Mouse (Mus musculus) MEL (cell line): ENCODE results near the gene Ormdl1. TPM values are rescaled to one million over a fixed set of nuclear protein-coding genes. Genes with fewer than 3 reads are reported as not detected.
"Not testable (repeated sequence)": the region's sequence is repeated elsewhere in the genome, so short reads cannot be mapped to it uniquely, and the experiment has no call there.

Experiments
- DNase-seq: peaks from one replicate; pipeline ENCODE4 v3.0.0; 2011; ENCODE audit warnings: low read depth, low spot score
- H3K27ac ChIP-seq: 2 replicates; pipeline ENCODE4 v1.5.1; 2012; ENCODE audit warnings: low read depth, mild to moderate bottlenecking, control low read depth, low read length, moderate library complexity; ENCODE audit not compliant: control insufficient read depth
- H3K27me3 ChIP-seq, 2 experiments: fragments of 150-350 bp in 1 of 2; sonication (generic) in 1 of 2; 2 replicates each; pipeline ENCODE4 v1.6.1; 2012; ENCODE audit warnings: low read length in 2 of 2, mild to moderate bottlenecking in 2 of 2, improper control_type of control experiment in 1 of 2, moderate library complexity in 1 of 2; ENCODE audit not compliant: insufficient read depth in 2 of 2, control insufficient read depth in 1 of 2
- H3K36me3 ChIP-seq, 2 experiments: 2 replicates each; pipeline ENCODE4 v1.6.1; 2012 to 2014; ENCODE audit warnings: low read length in 2 of 2, improper control_type of control experiment in 1 of 2, inconsistent platforms in 1 of 2, mild to moderate bottlenecking in 1 of 2; ENCODE audit not compliant: insufficient read depth in 2 of 2, control insufficient read depth in 1 of 2
- H3K4me1 ChIP-seq, 2 experiments: fragments of 150-350 bp in 1 of 2; sonication (generic) in 1 of 2; 2 replicates each; pipeline ENCODE4 v1.6.1; 2012; ENCODE audit warnings: low read length in 2 of 2, improper control_type of control experiment in 1 of 2, mild to moderate bottlenecking in 1 of 2; ENCODE audit not compliant: insufficient read depth in 2 of 2, control insufficient read depth in 1 of 2
- H3K4me3 ChIP-seq, 2 experiments: fragments of 150-350 bp in 1 of 2; sonication (generic) in 1 of 2; 2 replicates each; pipeline ENCODE4 v1.5.1; 2012; ENCODE audit warnings: low read depth in 2 of 2, low read length in 2 of 2, mild to moderate bottlenecking in 2 of 2, moderate library complexity in 2 of 2, control low read depth in 1 of 2, improper control_type of control experiment in 1 of 2; ENCODE audit not compliant: control insufficient read depth in 1 of 2, insufficient read depth in 1 of 2
- H3K79me2 ChIP-seq: 2 replicates; pipeline ENCODE4 v1.6.1; 2012; ENCODE audit warnings: mild to moderate bottlenecking, low read length, moderate library complexity; ENCODE audit not compliant: control insufficient read depth, poor library complexity, insufficient read depth
- H3K9ac ChIP-seq: 2 replicates; pipeline ENCODE4 v1.6.1; 2012; ENCODE audit warnings: low read depth, mild to moderate bottlenecking, control low read depth, low read length, moderate library complexity; ENCODE audit not compliant: control insufficient read depth, poor library complexity, severe bottlenecking
- H3K9me3 ChIP-seq: fragments of 150-350 bp; sonication (generic); replicated peaks from 2 replicates; pipeline ENCODE4 v1.6.1; 2012; ENCODE audit warnings: mild to moderate bottlenecking, low read length, improper control_type of control experiment, moderate library complexity; ENCODE audit not compliant: insufficient read depth
- CHD1 ChIP-seq: IDR thresholded peaks from 2 replicates; pipeline ENCODE4 v1.6.1; 2012; ENCODE audit warnings: low read depth, mild to moderate bottlenecking, inconsistent platforms, low read length, improper control_type of control experiment
- CTCF ChIP-seq, 3 experiments: IDR thresholded peaks in 2 of 3; conservative IDR thresholded peaks in 1 of 3; 2 replicates each; pipeline ENCODE4 v1.5.1; 2011 to 2012; ENCODE audit warnings: low read length in 3 of 3, low read depth in 2 of 3, mild to moderate bottlenecking in 2 of 3, improper control_type of control experiment in 1 of 3, inconsistent platforms in 1 of 3, mixed read lengths in 1 of 3, moderate library complexity in 1 of 3; ENCODE audit not compliant: control insufficient read depth in 1 of 3, insufficient read depth in 1 of 3, poor library complexity in 1 of 3, severe bottlenecking in 1 of 3
- E2F4 ChIP-seq: IDR thresholded peaks from 2 replicates; pipeline ENCODE4 v1.6.1; 2011; ENCODE audit warnings: low read depth, low read length, improper control_type of control experiment, borderline replicate concordance
- EP300 ChIP-seq, 2 experiments: IDR thresholded peaks; 2 replicates each; pipeline ENCODE4 v1.6.1; 2011; ENCODE audit warnings: improper control_type of control experiment in 2 of 2, low read length in 2 of 2, low read depth in 1 of 2, mild to moderate bottlenecking in 1 of 2
- MAFK ChIP-seq: IDR thresholded peaks from 2 replicates; pipeline ENCODE4 v1.6.1; 2011; ENCODE audit warnings: low read depth, mild to moderate bottlenecking, low read length, improper control_type of control experiment, borderline replicate concordance
- MAZ ChIP-seq: IDR thresholded peaks from 2 replicates; pipeline ENCODE4 v1.6.1; 2012; ENCODE audit warnings: low read depth, mild to moderate bottlenecking, inconsistent platforms, low read length, improper control_type of control experiment
- MEF2A ChIP-seq: IDR thresholded peaks from 2 replicates; pipeline ENCODE4 v1.6.1; 2014; ENCODE audit warnings: low read depth, mild to moderate bottlenecking, inconsistent platforms, low read length, improper control_type of control experiment; ENCODE audit not compliant: poor library complexity, insufficient replicate concordance, severe bottlenecking; ENCODE audit errors: extremely low read depth
- MXI1 ChIP-seq: IDR thresholded peaks from 2 replicates; pipeline ENCODE4 v1.6.1; 2011; ENCODE audit warnings: mild to moderate bottlenecking, low read depth, low read length, improper control_type of control experiment
- NRF1 ChIP-seq: IDR thresholded peaks from 2 replicates; pipeline ENCODE4 v1.6.1; 2014; ENCODE audit warnings: low read depth, mild to moderate bottlenecking, inconsistent platforms, low read length, improper control_type of control experiment, moderate library complexity; ENCODE audit not compliant: poor library complexity, insufficient read depth, severe bottlenecking
- RAD21 ChIP-seq: IDR thresholded peaks from 2 replicates; pipeline ENCODE4 v1.6.1; 2011; ENCODE audit warnings: mild to moderate bottlenecking, low read depth, low read length, improper control_type of control experiment
- TCF12 ChIP-seq: IDR thresholded peaks from 2 replicates; pipeline ENCODE4 v1.6.1; 2014; ENCODE audit warnings: low read depth, mild to moderate bottlenecking, inconsistent platforms, low read length, improper control_type of control experiment, moderate library complexity
- USF1 ChIP-seq: IDR thresholded peaks from 2 replicates; pipeline ENCODE4 v1.6.1; 2014; ENCODE audit warnings: low read depth, mild to moderate bottlenecking, inconsistent platforms, low read length, improper control_type of control experiment, moderate library complexity
- USF2 ChIP-seq, 2 experiments: IDR thresholded peaks; 2 replicates each; pipeline ENCODE4 v1.6.1; 2011 to 2012; ENCODE audit warnings: improper control_type of control experiment in 2 of 2, low read length in 2 of 2, borderline replicate concordance in 1 of 2, inconsistent platforms in 1 of 2, low read depth in 1 of 2, mild to moderate bottlenecking in 1 of 2; ENCODE audit not compliant: insufficient read depth in 1 of 2
- ZC3H11A ChIP-seq: IDR thresholded peaks from 2 replicates; pipeline ENCODE4 v1.6.1; 2012; ENCODE audit warnings: low read depth, mild to moderate bottlenecking, inconsistent platforms, low read length, improper control_type of control experiment
- polyA plus RNA-seq, 2 experiments: library from polyadenylated mRNA; stranded (reverse) in 1 of 2; unstranded in 1 of 2; fragments of >175 nt in 1 of 2; fragments of >200 nt in 1 of 2; gene quantifications; 2 replicates each; pipeline versions ENCODE4 v1.2.1 to v1.2.4; 2012; ENCODE audit warnings: low replicate concordance in 2 of 2, low read depth in 1 of 2; ENCODE audit not compliant: insufficient read length in 2 of 2, insufficient read depth in 1 of 2, missing spikeins in 1 of 2
- total RNA-seq: library from RNA; depleted of rRNA; stranded (reverse); fragments of 300-350 nt; gene quantifications from 2 replicates; pipeline ENCODE4 v1.2.3, GENCODE M21; 2012

Ormdl1 gene
- total and polyA plus RNA-seq, 3 experiments: 19.9 to 128 (median 31.0) TPM

GRCm38 (mm10) chr1:53264958-53265612, 31.8 kb upstream of the Ormdl1 start:
- H3K27ac ChIP-seq, H3K36me3 ChIP-seq, H3K9ac ChIP-seq, H3K4me1 ChIP-seq, H3K4me3 ChIP-seq, H3K27me3 ChIP-seq, H3K9me3 ChIP-seq, H3K79me2 ChIP-seq: not testable (repeated sequence)
- 0 out of 4 replicates have a peak, but pooled peaks of 1 of the 2 experiments have one; percentile 16 for TF ChIP-seq EP300 (IDR thresholded peaks at IDR 0.05; ENCODE audit: low read depth in 1 of 2, low read length in 2 of 2)
- peak; percentile 16 for DNase-seq

GRCm38 (mm10) chr1:53269901-53270300, 27.0 kb upstream of the Ormdl1 start:
- H3K9ac ChIP-seq: no peak overlapping the region
- no peak for DNase-seq
- no peaks in the 10 kb centered on the region for H3K9me3 ChIP-seq
- H3K27ac ChIP-seq: no peak overlapping the region
- TF ChIP-seq E2F4 (no peak), MXI1 (no peak), MAZ (no peak), USF1 (no peak), TCF12 (no peak), MAFK (no peak), USF2 (IDR thresholded peaks at IDR 0.05; ENCODE audit: borderline replicate concordance in 1 of 2, insufficient read depth in 1 of 2, low read depth in 1 of 2, low read length in 2 of 2) (no peak), CTCF (IDR thresholded peaks at IDR 0.05 in 2 of 3, conservative IDR thresholded peaks at IDR 0.05 in 1 of 3; ENCODE audit: control insufficient read depth in 1 of 3, insufficient read depth in 1 of 3, low read depth in 2 of 3, low read length in 3 of 3, poor library complexity in 1 of 3, severe bottlenecking in 1 of 3) (no peak), EP300 (IDR thresholded peaks at IDR 0.05; ENCODE audit: low read depth in 1 of 2, low read length in 2 of 2) (no peak), NRF1 (no peak), CHD1 (no peak), RAD21 (no peak), MEF2A (no peak), ZC3H11A (no peak)
- H3K4me1 ChIP-seq: no peaks in the 10 kb centered on the region
- H3K79me2 ChIP-seq: no peaks in the 10 kb centered on the region; the same call in 1 of the 2 replicates
- H3K36me3 ChIP-seq: peaks cover 0 to 7% of the 10 kb centered on the region in 2 experiments; a peak in 1 of 4 replicates
- no peaks in the 10 kb centered on the region for H3K27me3 ChIP-seq
- H3K4me3 ChIP-seq: no peak overlapping the region
